Mouse (Mus musculus) lung, embryonic 15.5 days (tissue): Measurements from ENCODE around the gene Olfr470. TPM values are rescaled to one million over a fixed set of nuclear protein-coding genes. Genes with fewer than 3 reads are reported as not detected.
"Not testable (repeated sequence)": the region's sequence is repeated elsewhere in the genome, so short reads cannot be mapped to it uniquely, and the experiment has no call there.

ENCODE experiments used
- ATAC-seq: fragments of 200-750 bp; cut with Nextera tagmentation; 2 replicates; pipeline ENCODE4 v1.8.0; 2017; ENCODE audit warnings: moderate number of reproducible peaks, borderline replicate concordance; ENCODE audit not compliant: low FRiP score, low TSS enrichment; ENCODE audit errors: extremely low read depth
- H3K27ac ChIP-seq: fragments of 300-500 bp; sonication (generic); 2 replicates; pipeline ENCODE4 v1.5.1; 2015; ENCODE audit warnings: moderate library complexity, mild to moderate bottlenecking, inconsistent platforms
- H3K27me3 ChIP-seq: fragments of 300-500 bp; sonication (generic); 2 replicates; pipeline ENCODE4 v1.6.1; 2015; ENCODE audit warnings: inconsistent platforms
- H3K36me3 ChIP-seq: fragments of 300-500 bp; sonication (generic); 2 replicates; pipeline ENCODE4 v1.6.1; 2015; ENCODE audit warnings: inconsistent platforms
- H3K4me1 ChIP-seq: fragments of 300-500 bp; sonication (generic); 2 replicates; pipeline ENCODE4 v1.6.1; 2015; ENCODE audit warnings: inconsistent platforms
- H3K4me2 ChIP-seq: fragments of 300-500 bp; sonication (generic); 2 replicates; pipeline ENCODE4 v1.6.1; 2015; ENCODE audit warnings: inconsistent platforms, mild to moderate bottlenecking, moderate library complexity
- H3K4me3 ChIP-seq: fragments of 300-500 bp; sonication (generic); 2 replicates; pipeline ENCODE4 v1.5.1; 2015; ENCODE audit warnings: mild to moderate bottlenecking, inconsistent platforms
- H3K9ac ChIP-seq: fragments of 300-500 bp; sonication (generic); 2 replicates; pipeline ENCODE4 v1.6.1; 2015; ENCODE audit warnings: inconsistent platforms
- H3K9me3 ChIP-seq: fragments of 300-500 bp; sonication (generic); 2 replicates; pipeline ENCODE4 v1.6.1; 2016; ENCODE audit warnings: inconsistent platforms
- WGBS: fragments of 180-500 bp; shearing (Covaris S2); methylation state at CpG from one replicate; pipeline ENCODE4 v1.1.7; 2015; 5-methylcytosine and 5-hydroxymethylcytosine counted together
- polyA plus RNA-seq: library from polyadenylated mRNA; unstranded; fragments of >200 nt; fragmentation: Nextera tagmentation; extraction: Ambion mirVana; gene quantifications from 2 replicates; pipeline ENCODE4 v1.2.1, GENCODE M21; 2015

Olfr470 gene
- polyA plus RNA-seq = not detected in 2 replicates

DNA sequence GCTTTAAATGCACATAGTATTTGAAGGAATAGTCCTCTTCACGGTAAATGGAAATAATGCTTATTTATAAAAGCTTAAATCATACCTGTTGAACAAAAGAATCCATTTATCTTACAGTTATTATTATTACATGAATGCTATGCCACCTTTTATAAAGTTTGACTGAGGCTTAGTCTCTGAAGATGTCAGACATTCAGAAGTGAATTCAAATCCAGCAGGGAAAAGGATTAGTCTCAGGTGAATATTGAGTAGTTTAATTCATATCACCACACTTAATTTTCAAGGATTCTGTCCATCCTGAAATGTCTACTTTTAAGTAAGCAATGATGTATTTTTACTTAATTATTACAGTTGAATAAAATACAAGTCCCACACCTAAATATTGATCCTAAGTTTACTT is at the start of gene Olfr470:
Gene Olfr470 (minus strand): TSS at position 101 of the 400 bp plus-strand sequence.
- H3K4me2 ChIP-seq, H3K36me3 ChIP-seq, H3K27me3 ChIP-seq, H3K4me3 ChIP-seq, H3K27ac ChIP-seq, ATAC-seq, H3K4me1 ChIP-seq, H3K9me3 ChIP-seq, H3K9ac ChIP-seq: not testable (repeated sequence)
- WGBS = 69% methylated on average over 1 of the region's 1 CpGs

- no peaks in the 10 kb centered on the region for H3K27me3 ChIP-seq
- 74% methylated on average over 1 of the region's 1 CpGs for WGBS
- no peaks in the 10 kb centered on the region for H3K9me3 ChIP-seq
- ATAC-seq = no peak
- no peak overlapping the region for H3K4me3 ChIP-seq
- no peaks in the 10 kb centered on the region for H3K4me1 ChIP-seq
- no peak overlapping the region for H3K27ac ChIP-seq
- no peaks in the 10 kb centered on the region for H3K36me3 ChIP-seq
- no peak overlapping the region for H3K9ac ChIP-seq
- no peak overlapping the region for H3K4me2 ChIP-seq
These were observed 5.6 kb downstream of the Olfr470 start for GRCm38 (mm10) chr7:107841719-107842118.

DNA sequence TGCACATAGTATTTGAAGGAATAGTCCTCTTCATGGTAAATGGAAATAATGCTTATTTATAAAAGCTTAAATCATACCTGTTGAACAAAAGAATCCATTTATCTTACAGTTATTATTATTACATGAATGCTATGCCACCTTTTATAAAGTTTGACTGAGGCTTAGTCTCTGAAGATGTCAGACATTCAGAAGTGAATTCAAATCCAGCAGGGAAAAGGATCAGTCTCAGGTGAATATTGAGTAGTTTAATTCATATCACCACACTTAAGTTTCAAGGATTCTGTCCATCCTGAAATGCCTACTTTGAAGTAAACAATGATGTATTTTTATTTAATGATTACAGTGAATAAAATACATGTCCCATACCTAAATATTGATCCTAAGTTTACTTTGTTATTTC is 21.8 kb downstream of the Olfr470 start, which contains the start of gene Olfr469:
Gene Olfr469 (minus strand): TSS at position 101 of the 400 bp plus-strand sequence.
- H3K27me3 ChIP-seq, H3K4me2 ChIP-seq, H3K9me3 ChIP-seq, H3K36me3 ChIP-seq, H3K9ac ChIP-seq, H3K27ac ChIP-seq, ATAC-seq, H3K4me3 ChIP-seq, H3K4me1 ChIP-seq: not testable (repeated sequence)

DNA sequence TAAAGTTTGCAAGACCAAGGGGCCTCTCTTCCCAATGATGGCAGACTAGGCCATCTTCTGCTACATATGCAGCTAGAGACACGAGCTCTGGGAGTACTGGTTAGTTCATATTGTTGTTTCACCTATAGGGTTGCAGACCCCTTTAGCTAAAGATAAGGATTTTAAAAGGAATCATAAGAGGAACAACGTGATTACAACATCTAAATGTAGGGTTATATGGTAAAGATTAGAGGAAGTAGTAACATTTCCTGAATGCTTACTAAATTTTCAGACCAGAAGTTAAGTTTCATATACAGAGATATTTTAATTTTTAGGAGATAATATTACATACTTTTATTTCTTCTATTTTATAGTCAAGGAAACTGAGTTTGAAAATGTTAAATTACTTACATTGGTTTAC is 23.4 kb downstream of the Olfr470 start:
- not testable (repeated sequence) for H3K4me1 ChIP-seq
- WGBS = 49% methylated on average over 2 of the region's 2 CpGs

DNA sequence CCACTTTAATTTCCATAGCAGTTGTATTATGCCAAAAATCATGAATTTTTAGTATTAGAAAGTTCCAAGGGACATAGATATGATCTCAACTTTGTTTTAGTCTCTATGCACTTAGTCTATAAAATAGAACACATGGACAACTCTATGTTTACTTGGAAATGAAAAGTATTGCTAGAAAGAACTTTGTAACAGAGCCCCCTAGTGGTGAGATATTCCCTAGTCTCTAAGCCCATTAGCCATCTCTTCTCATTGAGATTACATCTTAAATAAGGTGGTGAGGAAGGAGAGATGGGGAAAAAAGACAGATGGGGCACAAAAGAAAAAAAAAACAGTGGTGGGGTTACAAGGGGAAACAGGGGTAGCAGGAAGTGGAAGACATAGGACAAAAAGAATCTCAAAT is 27.8 kb downstream of the Olfr470 start:
- ATAC-seq = no peak
- H3K4me1 ChIP-seq = no peaks in the 10 kb centered on the region
- no peak overlapping the region for H3K27ac ChIP-seq
- no peaks in the 10 kb centered on the region for H3K27me3 ChIP-seq
- H3K36me3 ChIP-seq = no peaks in the 10 kb centered on the region
- H3K4me2 ChIP-seq = no peak overlapping the region
- H3K9ac ChIP-seq = no peak overlapping the region
- H3K9me3 ChIP-seq = no peaks in the 10 kb centered on the region
- H3K4me3 ChIP-seq = no peak overlapping the region

More for the DNA sequence above, 23.4 kb downstream of the Olfr470 start:
- not testable (repeated sequence) for H3K4me2 ChIP-seq, H3K9me3 ChIP-seq, H3K36me3 ChIP-seq, H3K9ac ChIP-seq, H3K27me3 ChIP-seq, ATAC-seq, H3K4me3 ChIP-seq, H3K27ac ChIP-seq

DNA sequence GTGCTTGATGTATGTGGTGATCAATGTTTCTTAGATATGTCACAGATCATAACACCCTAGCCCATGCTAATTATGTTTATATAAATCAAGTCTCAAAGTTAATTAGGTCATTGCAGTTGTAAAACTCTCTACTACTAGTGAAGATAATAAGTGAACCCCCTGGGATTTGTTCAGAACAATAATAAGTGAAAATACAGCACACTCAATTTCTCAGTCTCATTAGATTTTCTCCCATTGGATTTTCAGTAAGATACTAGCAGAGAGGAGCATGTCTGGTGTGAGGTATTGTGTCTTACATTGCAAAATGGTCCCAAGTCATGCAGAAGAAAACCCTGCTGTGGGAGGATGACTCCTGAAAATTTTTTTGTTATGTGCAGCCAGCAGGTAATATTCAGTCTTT is 35.3 kb downstream of the Olfr470 start, which contains the start of gene Olfr467:
Gene Olfr467 (plus strand): TSS at position 301 of the 400 bp plus-strand sequence.
- Histone ChIP-seq H3K4me3 (no peak within 1 kb of the TSS), H3K36me3 (no peaks in the 10 kb centered on the region), H3K27ac (no peak within 1 kb of the TSS), H3K9ac (no peak within 1 kb of the TSS), H3K4me2 (no peak within 1 kb of the TSS), H3K4me1 (no peaks in the 10 kb centered on the region), H3K27me3 (no peaks in the 10 kb centered on the region), H3K9me3 (no peaks in the 10 kb centered on the region)
- ATAC-seq = no peak

DNA sequence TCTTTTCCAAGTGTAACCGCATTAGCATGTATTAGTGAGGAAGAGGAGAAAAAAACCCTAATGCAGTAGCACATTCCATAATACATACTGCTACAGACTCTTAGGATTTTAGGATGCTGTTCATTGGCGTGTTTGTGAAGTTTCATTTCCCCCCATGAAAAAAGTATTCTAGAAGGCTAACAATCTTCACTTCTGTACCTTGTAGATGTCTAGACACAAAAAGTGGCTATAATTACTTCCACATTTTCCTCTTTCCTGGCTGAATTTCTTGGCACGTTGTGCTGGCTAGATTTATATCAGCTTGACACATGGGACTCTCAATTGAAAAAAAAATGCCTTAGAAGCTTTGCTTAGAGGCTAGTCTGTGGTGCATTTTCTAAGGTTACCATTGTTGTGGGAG is 45.2 kb downstream of the Olfr470 start:
- Histone ChIP-seq H3K9ac (no peak overlapping the region), H3K9me3 (no peaks in the 10 kb centered on the region), H3K4me2 (no peak overlapping the region), H3K27me3 (no peaks in the 10 kb centered on the region), H3K4me3 (no peak overlapping the region), H3K36me3 (no peaks in the 10 kb centered on the region), H3K4me1 (no peaks in the 10 kb centered on the region), H3K27ac (no peak overlapping the region)
- ATAC-seq = no peak
- WGBS = 67% methylated on average over 3 of the region's 3 CpGs

DNA sequence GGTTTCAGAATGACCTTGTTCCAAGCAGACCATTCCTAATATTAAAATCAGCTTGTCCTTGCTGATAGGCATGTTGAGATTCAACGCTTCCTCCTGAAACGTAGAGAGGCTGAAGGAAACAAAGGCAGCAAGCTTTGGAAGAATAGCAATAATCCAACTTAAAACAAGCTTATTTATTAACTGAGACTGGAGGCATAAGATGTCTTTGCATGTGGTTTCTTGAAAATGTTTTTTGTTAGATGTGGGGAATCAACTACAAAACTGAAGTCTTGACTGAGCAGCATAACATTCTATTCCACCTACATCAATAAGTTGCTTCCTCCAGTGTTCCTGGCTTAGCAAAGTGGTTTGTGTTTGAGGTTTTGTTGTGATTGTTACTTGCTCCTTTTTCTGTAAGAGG is 46.2 kb downstream of the Olfr470 start, which contains the start of gene Ovch2:
Gene Ovch2 (minus strand): TSS at position 101 of the 400 bp plus-strand sequence.
- Histone ChIP-seq H3K4me1 (no peaks in the 10 kb centered on the region), H3K9me3 (no peaks in the 10 kb centered on the region)

GRCm38 (mm10) chr7:107796500-107796899 is 50.8 kb downstream of the Olfr470 start:
- Histone ChIP-seq H3K9me3 (no peaks in the 10 kb centered on the region), H3K27ac (no peak overlapping the region), H3K4me2 (no peak overlapping the region), H3K27me3 (no peaks in the 10 kb centered on the region), H3K4me1 (no peaks in the 10 kb centered on the region), H3K9ac (no peak overlapping the region), H3K4me3 (no peak overlapping the region), H3K36me3 (no peaks in the 10 kb centered on the region)
- 71% methylated on average over 2 of the region's 2 CpGs for WGBS
- no peak for ATAC-seq

More for the DNA sequence above, 46.2 kb downstream of the Olfr470 start, which contains the start of gene Ovch2:
- H3K9ac ChIP-seq = no peak within 1 kb of the TSS
- no peaks in the 10 kb centered on the region for H3K36me3 ChIP-seq
- ATAC-seq = no peak
- H3K27me3 ChIP-seq = no peaks in the 10 kb centered on the region
- no peak within 1 kb of the TSS for H3K4me2 ChIP-seq
- WGBS = 84% methylated on average over 2 of the region's 2 CpGs
- no peak within 1 kb of the TSS for H3K27ac ChIP-seq
- no peak within 1 kb of the TSS for H3K4me3 ChIP-seq

Other genes starting within 250 kb of the Olfr470 start
- gene 5330417H12Rik, start 222.3 kb downstream of the Olfr470 start, polyA plus RNA-seq = not detected in 2 replicates
- gene Cyb5r2, start 89.5 kb downstream of the Olfr470 start, polyA plus RNA-seq = 0.20 and 0.21 TPM in 2 replicates
- gene Ovch2, start 46.3 kb downstream of the Olfr470 start, polyA plus RNA-seq = not detected in 2 replicates
- gene Olfr467, start 35.2 kb downstream of the Olfr470 start, polyA plus RNA-seq = not detected in 2 replicates
- gene Olfr469, start 21.9 kb downstream of the Olfr470 start, polyA plus RNA-seq = not detected in 2 replicates
- gene Olfr472, start 50.4 kb upstream of the Olfr470 start, polyA plus RNA-seq = not detected in 2 replicates
- gene Olfr473, start 83.0 kb upstream of the Olfr470 start, polyA plus RNA-seq = not detected in 2 replicates
- gene Olfr474, start 107.2 kb upstream of the Olfr470 start, polyA plus RNA-seq = not detected in 2 replicates
- gene Olfr476, start 117.3 kb upstream of the Olfr470 start, polyA plus RNA-seq = not detected in 2 replicates
- gene Olfr477, start 139.2 kb upstream of the Olfr470 start, polyA plus RNA-seq = not detected in 2 replicates
- gene Olfr478, start 186.5 kb upstream of the Olfr470 start, polyA plus RNA-seq = not detected in 2 replicates
- gene Olfr479, start 203.2 kb upstream of the Olfr470 start, polyA plus RNA-seq = not detected in 2 replicates
- not detected in 2 replicates for gene Olfr480, start 219.9 kb upstream of the Olfr470 start, polyA plus RNA-seq
- gene Olfr481, start 232.4 kb upstream of the Olfr470 start, polyA plus RNA-seq = not detected in 2 replicates